Mouse (Mus musculus) heart, embryonic 10.5 days (tissue): ENCODE results near the gene Strn. TPM values are rescaled to one million over a fixed set of nuclear protein-coding genes. Genes with fewer than 3 reads are reported as not detected.
A peak's percentile ranks its signal among the peaks of the same experiment; 100 is the strongest.

Experiments used
- DNase-seq: peaks from one replicate; pipeline ENCODE4 v3.0.0-alpha.2; 2017; ENCODE audit warnings: low spot score
- H3K27ac ChIP-seq: fragments of 300-500 bp; sonication (generic); 2 replicates; pipeline ENCODE4 v1.5.1; 2016; ENCODE audit warnings: mild to moderate bottlenecking
- H3K27me3 ChIP-seq: fragments of 300-500 bp; sonication (generic); 2 replicates; pipeline ENCODE4 v1.6.1; 2016; ENCODE audit warnings: mild to moderate bottlenecking; ENCODE audit not compliant: poor library complexity, insufficient read depth, severe bottlenecking
- H3K36me3 ChIP-seq: fragments of 300-500 bp; sonication (generic); 2 replicates; pipeline ENCODE4 v1.6.1; 2016; ENCODE audit warnings: mild to moderate bottlenecking, moderate library complexity
- H3K4me1 ChIP-seq: fragments of 300-500 bp; sonication (generic); 2 replicates; pipeline ENCODE4 v1.6.1; 2016; ENCODE audit warnings: mild to moderate bottlenecking
- H3K4me3 ChIP-seq: fragments of 300-500 bp; sonication (generic); 2 replicates; pipeline ENCODE4 v1.5.1; 2016; ENCODE audit warnings: mild to moderate bottlenecking, moderate library complexity
- H3K9me3 ChIP-seq: fragments of 300-500 bp; sonication (generic); 2 replicates; pipeline ENCODE4 v1.6.1; 2016; ENCODE audit warnings: mild to moderate bottlenecking, moderate library complexity
- WGBS: fragments of 180-500 bp; shearing (Covaris S2); methylation state at CpG from one replicate; pipeline ENCODE4 v1.1.7; 2016; 5-methylcytosine and 5-hydroxymethylcytosine counted together
- polyA plus RNA-seq: library from polyadenylated mRNA; unstranded; fragments of >200 nt; fragmentation: Nextera tagmentation; extraction: Ambion mirVana; gene quantifications from 2 replicates; pipeline ENCODE4 v1.2.1, GENCODE M21; 2016

The Strn gene
- polyA plus RNA-seq, 1 experiment from 2014 or later, result 8.5 TPM

DNA sequence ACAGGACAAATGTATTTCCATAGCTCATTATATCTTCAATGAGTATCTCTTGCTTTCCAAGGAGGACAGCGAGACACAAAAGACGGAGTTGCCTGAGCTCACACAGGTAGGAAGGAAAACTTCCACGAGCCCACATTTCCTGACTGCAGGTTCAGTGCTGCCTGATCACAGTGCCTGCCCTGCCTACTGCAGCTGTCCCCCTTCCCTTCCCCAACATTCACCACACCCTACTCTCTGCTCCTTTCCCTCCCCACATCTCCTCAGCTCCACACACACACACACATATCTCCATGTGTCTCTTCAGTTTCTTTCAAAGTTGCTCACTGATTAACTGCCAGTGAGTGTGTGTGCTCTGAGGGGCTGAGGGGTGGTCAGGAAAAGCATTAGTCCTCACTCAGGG, 96.6 kb downstream of the Strn start:
- peak; percentile 53 for DNase-seq
- WGBS, result 93% methylated on average over 3 of the region's 3 CpGs
- no peaks in the 10 kb centered on the region for H3K9me3 ChIP-seq
- no peak overlapping the region for H3K4me3 ChIP-seq
- H3K36me3 ChIP-seq, result peaks cover 4% of the 10 kb centered on the region; the same call in 1 of the 2 replicates
- H3K4me1 ChIP-seq, result no peaks in the 10 kb centered on the region
- no peak overlapping the region for H3K27ac ChIP-seq
- H3K27me3 ChIP-seq, result no peaks in the 10 kb centered on the region

DNA sequence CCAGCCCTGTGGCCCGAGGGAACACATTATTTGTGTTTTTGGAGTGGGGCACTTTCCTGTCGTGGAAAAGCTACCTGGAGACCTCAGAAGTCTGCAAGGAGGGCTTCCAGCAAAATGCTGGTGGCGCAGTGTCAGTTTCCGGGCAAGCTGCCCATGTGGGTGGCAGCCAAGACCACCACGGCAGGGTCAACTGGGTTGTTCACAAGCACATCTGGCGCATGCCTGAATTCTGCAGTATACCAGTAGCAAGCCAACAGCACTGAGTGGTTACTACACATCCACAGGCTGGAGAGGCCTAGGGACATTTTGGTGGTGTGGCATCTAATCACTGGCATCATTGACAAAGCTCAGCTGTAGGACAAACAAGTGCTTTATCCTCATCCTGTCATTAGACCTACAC, 97.9 kb downstream of the Strn start:
- 80% methylated on average over 6 of the region's 6 CpGs for WGBS
- H3K27me3 ChIP-seq, result no peaks in the 10 kb centered on the region
- DNase-seq, result peak; percentile 64
- H3K27ac ChIP-seq, result no peak overlapping the region
- no peaks in the 10 kb centered on the region for H3K9me3 ChIP-seq
- no peak overlapping the region for H3K4me3 ChIP-seq
- H3K4me1 ChIP-seq, result no peaks in the 10 kb centered on the region
- peaks cover 4% of the 10 kb centered on the region; the same call in 1 of the 2 replicates for H3K36me3 ChIP-seq

DNA sequence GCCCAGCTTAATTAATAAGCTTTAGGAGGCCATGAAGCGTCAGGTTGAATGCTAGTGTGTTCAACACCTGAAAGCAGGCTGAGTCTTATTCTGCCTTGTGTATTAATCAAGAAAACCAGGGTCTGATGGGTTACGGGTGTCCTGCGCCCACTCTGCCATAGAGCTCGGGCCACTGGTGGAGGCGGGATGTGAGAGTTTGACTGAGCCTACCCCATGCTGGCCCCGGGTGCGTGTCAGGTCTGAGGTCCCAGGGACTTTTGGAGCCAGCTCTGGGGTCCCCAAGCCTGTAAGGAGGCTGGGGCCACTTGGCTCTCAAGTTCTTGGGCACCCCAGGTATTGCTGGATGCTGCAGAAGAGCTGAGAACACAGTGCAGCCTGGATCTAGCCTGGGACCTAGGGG, 99.9 kb downstream of the Strn start:
- Histone ChIP-seq H3K4me1 (no peaks in the 10 kb centered on the region), H3K27me3 (no peaks in the 10 kb centered on the region), H3K4me3 (no peak overlapping the region), H3K27ac (no peak overlapping the region), H3K36me3 (no peaks in the 10 kb centered on the region), H3K9me3 (no peaks in the 10 kb centered on the region)
- WGBS, result 91% methylated on average over 7 of the region's 7 CpGs
- no peak for DNase-seq

DNA sequence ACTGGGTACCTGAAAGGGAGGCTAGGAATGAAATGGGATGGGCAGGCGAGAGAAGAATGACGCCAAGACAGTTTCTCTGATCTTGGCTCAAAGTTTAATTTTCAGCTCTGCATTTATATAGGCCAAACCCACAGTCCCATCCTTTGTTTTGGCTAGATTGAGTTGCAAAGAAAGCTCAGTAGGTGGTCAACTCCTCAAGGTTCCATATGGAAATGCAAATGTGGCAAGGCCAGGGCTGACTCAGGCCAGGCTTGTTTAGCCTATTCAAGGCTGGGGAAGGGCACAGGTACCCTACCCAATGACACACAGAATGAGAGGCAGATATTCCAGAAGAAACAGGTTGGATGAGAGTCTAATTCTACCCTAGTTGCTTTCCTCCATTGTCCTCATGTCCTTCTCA, 101.4 kb downstream of the Strn start:
- WGBS, result 69% methylated on average over 2 of the region's 2 CpGs
- Histone ChIP-seq H3K9me3 (no peaks in the 10 kb centered on the region), H3K4me1 (no peaks in the 10 kb centered on the region), H3K27ac (no peak overlapping the region), H3K36me3 (no peaks in the 10 kb centered on the region), H3K27me3 (no peaks in the 10 kb centered on the region), H3K4me3 (no peak overlapping the region)
- DNase-seq, result no peak

DNA sequence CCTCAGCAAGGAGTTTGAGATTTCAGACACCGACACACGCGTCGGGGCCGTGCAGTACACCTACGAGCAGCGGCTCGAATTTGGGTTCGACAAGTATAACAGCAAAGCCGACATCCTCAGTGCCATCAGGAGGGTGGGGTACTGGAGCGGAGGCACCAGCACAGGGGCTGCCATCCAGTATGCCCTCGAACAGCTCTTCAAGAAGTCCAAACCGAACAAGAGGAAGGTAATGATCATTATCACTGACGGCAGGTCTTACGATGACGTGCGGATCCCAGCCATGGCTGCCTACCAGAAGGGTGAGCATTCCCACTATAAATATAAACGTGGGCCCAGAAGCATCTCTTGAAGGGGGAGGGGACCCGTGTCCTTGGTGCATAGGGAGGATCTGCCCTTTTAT, 112.1 kb downstream of the Strn start:
- Histone ChIP-seq H3K4me3 (no peak overlapping the region), H3K4me1 (0 out of 2 replicates have a peak, but pooled peaks cover 2% of the 10 kb centered on the region), H3K27ac (no peak overlapping the region), H3K36me3 (no peaks in the 10 kb centered on the region), H3K27me3 (no peaks in the 10 kb centered on the region), H3K9me3 (no peaks in the 10 kb centered on the region)
- WGBS, result 93% methylated on average over 19 of the region's 19 CpGs
- peak; percentile 71 for DNase-seq

DNA sequence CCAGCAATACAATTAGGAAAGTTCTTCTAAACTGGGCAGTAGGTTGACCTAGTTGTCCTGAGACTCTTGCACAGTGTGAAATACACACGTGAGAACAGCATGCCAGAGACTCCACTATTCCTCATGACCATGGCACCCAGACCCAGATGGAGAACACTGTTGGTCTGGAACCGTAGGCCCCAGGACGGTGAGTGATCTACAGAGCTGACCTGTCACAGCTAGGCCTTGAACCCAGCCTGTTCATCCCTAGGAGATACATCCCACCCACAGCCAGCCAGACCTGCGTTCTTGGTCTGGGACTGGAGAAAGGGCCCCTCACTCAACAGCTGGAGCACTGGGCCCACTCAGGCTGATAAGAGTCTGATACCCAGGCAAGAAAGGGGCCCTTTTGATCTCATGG, 115.1 kb downstream of the Strn start:
- Histone ChIP-seq H3K27me3 (no peaks in the 10 kb centered on the region), H3K36me3 (no peaks in the 10 kb centered on the region), H3K9me3 (no peaks in the 10 kb centered on the region), H3K27ac (no peak overlapping the region), H3K4me3 (no peak overlapping the region), H3K4me1 (0 out of 2 replicates have a peak, but pooled peaks cover 2% of the 10 kb centered on the region)
- peak; percentile 71 for DNase-seq
- 78% methylated on average over 4 of the region's 4 CpGs for WGBS

DNA sequence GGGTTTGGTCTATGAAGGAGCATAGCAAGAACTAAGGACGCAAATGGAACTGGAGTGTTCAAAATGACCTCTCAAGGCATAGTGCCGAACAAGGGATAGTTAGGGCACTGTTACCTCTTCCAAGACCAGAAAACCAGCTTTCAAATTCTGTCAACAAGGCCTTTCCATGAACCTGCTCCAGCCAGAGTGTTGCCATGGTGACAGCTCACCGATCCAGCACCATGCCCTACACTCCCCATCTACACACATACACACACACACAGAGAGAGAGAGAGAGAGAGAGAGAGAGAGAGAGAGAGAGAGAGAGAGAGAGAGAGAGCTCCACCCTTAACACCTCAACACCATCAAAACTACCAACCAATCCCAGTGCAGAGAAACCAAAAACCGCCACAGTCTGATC, 116.3 kb downstream of the Strn start:
- 0 out of 2 replicates have a peak, but pooled peaks cover 2% of the 10 kb centered on the region for H3K4me1 ChIP-seq
- no peaks in the 10 kb centered on the region for H3K36me3 ChIP-seq
- H3K9me3 ChIP-seq, result no peaks in the 10 kb centered on the region
- DNase-seq, result peak; percentile 55
- WGBS, result 87% methylated on average over 4 of the region's 4 CpGs
- H3K4me3 ChIP-seq, result no peak overlapping the region
- no peak overlapping the region for H3K27ac ChIP-seq
- no peaks in the 10 kb centered on the region for H3K27me3 ChIP-seq

DNA sequence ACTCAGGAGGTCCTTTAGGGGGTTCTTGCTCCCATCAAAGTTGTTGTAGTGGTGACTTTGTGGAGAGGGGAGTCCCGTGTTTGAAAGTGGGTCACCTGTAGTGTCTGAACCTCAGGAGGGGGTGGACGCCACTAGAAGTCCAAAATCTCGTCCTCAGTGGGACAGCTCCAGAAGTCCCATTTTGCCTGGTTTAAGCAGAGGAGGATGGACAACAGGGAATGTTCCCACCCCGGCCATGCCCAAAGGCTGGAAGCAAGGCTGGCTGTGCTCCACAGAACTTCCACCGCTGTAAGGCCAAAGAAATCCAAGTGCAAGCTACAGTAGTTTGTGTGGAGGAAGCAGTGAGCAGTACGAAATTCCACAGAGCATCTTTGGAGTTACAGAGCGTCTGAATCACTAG, 117.0 kb downstream of the Strn start:
- H3K27me3 ChIP-seq, result no peaks in the 10 kb centered on the region
- no peaks in the 10 kb centered on the region for H3K9me3 ChIP-seq
- no peak overlapping the region for H3K27ac ChIP-seq
- H3K4me3 ChIP-seq, result no peak overlapping the region
- WGBS, result 88% methylated on average over 7 of the region's 7 CpGs
- DNase-seq, result peak; percentile 58
- H3K4me1 ChIP-seq, result 0 out of 2 replicates have a peak, but pooled peaks cover 2% of the 10 kb centered on the region
- no peaks in the 10 kb centered on the region for H3K36me3 ChIP-seq

DNA sequence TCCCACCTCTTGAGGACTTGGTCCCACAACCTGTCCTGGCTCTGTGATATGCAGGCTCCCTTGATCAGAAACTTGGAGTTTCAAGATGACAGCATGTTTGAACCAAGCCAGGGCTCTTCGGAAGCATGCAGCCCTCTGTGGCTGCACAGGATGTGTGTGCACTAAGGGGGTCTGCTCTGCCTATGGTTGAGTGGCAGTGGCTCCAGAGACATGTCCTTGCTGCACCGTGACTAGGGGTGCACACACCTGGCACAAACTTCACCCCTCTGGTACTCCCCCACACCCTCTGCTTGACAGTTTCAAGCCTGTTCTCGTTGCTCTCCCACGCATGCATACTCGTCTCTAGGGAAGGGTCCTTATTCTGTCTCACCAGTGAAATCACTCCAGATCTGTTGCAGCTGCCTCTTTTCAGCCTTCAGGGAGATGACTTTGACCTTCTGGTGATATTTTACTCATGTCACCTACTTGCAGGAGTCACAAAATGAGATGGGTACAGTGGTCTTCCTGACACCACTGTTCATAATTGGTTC, 118.8 kb downstream of the Strn start:
- DNase-seq, result peak; percentile 59
- H3K27me3 ChIP-seq, result no peaks in the 10 kb centered on the region
- H3K4me1 ChIP-seq, result 0 out of 2 replicates have a peak, but pooled peaks cover 2% of the 10 kb centered on the region
- H3K9me3 ChIP-seq, result no peaks in the 10 kb centered on the region
- no peak overlapping the region for H3K27ac ChIP-seq
- no peak overlapping the region for H3K4me3 ChIP-seq
- no peaks in the 10 kb centered on the region for H3K36me3 ChIP-seq
- 78% methylated on average over 5 of the region's 5 CpGs for WGBS

DNA sequence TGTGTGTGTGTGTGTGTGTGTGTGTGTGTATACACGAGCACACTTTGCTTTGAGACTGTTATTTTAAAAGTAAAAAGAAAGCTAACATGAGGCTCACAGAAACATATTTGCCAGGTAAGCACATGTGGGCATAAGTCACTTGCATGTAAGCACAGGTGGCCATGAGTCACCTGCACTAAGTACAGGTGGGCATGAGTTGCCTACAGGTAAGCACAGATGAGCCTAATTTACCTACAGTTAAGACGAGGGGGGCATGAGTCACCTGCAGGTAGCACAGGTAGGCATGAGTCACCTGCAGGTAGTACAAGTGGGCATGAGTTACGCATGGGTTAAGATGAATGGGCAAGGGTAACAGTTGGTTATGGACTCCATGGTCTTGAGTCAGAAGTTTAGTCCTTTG, 121.9 kb downstream of the Strn start:
- peak; percentile 57 for DNase-seq
- 71% methylated on average over 3 of the region's 3 CpGs for WGBS
- Histone ChIP-seq H3K9me3 (no peaks in the 10 kb centered on the region), H3K4me1 (no peaks in the 10 kb centered on the region), H3K27me3 (no peaks in the 10 kb centered on the region), H3K36me3 (no peaks in the 10 kb centered on the region), H3K4me3 (no peak overlapping the region), H3K27ac (no peak overlapping the region)

DNA sequence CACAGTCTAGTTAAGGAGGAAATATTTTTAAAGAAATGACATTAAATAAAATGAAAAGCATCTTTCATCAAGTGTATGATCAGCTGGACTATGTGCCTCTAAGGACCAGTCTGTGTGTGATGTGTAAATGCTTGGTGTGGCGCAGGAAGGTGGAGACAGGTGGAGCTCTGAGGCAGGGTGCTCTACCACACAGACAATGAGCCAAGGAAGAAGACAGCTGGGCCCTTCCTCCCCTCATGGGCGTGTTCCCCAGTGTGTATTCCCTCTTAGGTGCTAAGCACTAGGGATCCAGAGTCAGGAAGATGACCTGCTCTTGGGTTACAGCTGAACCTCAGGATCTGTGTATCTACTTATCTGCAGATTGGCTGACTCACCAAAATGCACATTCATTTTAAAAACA, 122.5 kb downstream of the Strn start:
- H3K4me1 ChIP-seq, result no peaks in the 10 kb centered on the region
- 78% methylated on average over 2 of the region's 2 CpGs for WGBS
- H3K9me3 ChIP-seq, result no peaks in the 10 kb centered on the region
- H3K36me3 ChIP-seq, result no peaks in the 10 kb centered on the region
- H3K27ac ChIP-seq, result no peak overlapping the region
- DNase-seq, result peak; percentile 58
- H3K27me3 ChIP-seq, result no peaks in the 10 kb centered on the region
- H3K4me3 ChIP-seq, result no peak overlapping the region

DNA sequence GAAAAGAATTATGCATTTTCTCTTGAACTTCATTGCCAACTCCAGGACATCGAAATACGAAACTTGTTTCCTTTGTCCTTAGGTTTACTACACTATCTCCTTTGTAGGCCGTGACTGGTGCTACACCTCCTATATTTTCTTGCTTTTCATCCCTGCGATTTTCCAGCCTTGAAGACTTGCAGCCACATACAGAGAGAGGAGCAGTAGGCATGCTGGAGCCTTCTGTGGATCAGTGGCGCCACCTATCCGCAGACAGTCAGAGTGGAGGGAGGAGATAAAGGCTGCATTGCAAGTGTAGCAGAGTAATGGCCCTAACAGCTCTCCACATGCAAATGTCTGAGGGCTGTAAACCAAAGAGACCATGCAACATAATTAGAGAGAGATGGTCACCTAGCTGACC, 125.9 kb downstream of the Strn start:
- H3K36me3 ChIP-seq, result no peaks in the 10 kb centered on the region
- no peaks in the 10 kb centered on the region for H3K9me3 ChIP-seq
- peak; percentile 73 for DNase-seq
- H3K4me1 ChIP-seq, result 0 out of 2 replicates have a peak, but pooled peaks cover 4% of the 10 kb centered on the region
- no peak overlapping the region for H3K27ac ChIP-seq
- H3K4me3 ChIP-seq, result no peak overlapping the region
- 70% methylated on average over 6 of the region's 6 CpGs for WGBS
- H3K27me3 ChIP-seq, result no peaks in the 10 kb centered on the region

DNA sequence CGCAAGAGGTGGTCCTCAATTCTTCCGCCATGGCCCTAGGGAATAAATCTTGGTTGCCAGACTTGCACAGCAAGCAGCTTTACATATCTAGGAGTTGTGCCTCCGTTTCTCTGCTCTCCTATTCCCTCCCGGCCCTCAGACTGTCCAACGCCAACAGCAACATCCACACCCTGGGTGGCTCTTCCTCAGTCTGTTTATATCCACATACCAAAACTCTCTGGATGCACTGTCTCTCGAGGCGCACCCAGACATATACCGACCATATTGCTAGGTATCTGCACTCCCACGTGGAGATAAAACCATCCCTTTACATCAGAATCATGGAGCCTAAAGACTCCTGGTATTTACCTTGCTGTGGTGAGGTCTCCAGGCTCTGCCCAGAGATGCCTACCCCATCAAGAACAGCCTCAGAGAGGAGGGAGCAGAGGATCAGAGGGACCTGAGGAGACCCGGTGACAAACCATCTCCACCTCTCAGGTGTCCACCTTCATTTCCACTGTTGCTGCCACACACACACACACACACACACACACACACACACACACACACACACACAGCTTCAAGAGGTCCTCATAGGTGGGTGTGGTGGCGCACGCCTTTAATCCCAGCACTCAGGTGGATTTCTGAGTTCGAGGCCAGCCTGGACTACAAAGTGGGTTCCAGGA, 127.7 kb downstream of the Strn start:
- no peak overlapping the region for H3K27ac ChIP-seq
- peak; percentile 60 for DNase-seq
- 90% methylated on average over 13 of the region's 13 CpGs for WGBS
- no peaks in the 10 kb centered on the region for H3K27me3 ChIP-seq
- H3K36me3 ChIP-seq, result no peaks in the 10 kb centered on the region
- H3K4me1 ChIP-seq, result 0 out of 2 replicates have a peak, but pooled peaks cover 4% of the 10 kb centered on the region
- no peak overlapping the region for H3K4me3 ChIP-seq
- no peaks in the 10 kb centered on the region for H3K9me3 ChIP-seq
